Mouse (Mus musculus) kidney, adult 2 months (tissue): Measurements from ENCODE around the gene Ube2o.

Experiments used
- CTCF ChIP-seq: fragments of 200-500 bp; conservative IDR thresholded peaks from 2 replicates; pipeline ENCODE4 v1.5.1; 2011; ENCODE audit warnings: low read depth, mild to moderate bottlenecking, control low read depth, low read length, moderate library complexity, mixed read lengths; ENCODE audit not compliant: insufficient read depth, insufficient read length
- POLR2A ChIP-seq: fragments of 200-500 bp; IDR thresholded peaks from one replicate; pipeline ENCODE4 v1.6.1; 2011; ENCODE audit warnings: low read depth, low read length, control low read depth

DNA sequence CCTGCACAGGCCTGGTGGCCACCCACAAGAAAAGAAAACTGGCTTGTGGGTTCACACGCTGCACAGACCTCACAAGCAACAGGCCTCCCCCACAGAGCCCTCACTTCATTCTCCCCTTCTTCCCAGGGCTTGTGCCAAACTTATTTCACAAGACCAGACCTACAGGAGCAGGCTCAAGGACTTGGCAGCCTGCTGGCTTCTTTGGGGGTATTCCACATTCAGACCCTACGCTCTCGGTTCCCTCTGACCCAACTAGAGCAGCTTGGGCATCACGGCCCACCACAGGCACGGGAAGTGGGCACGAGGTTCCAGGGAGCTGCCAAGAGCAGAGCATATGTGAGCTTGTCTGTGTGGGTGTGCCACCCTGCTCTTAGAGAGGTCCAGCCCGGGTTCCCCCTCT lies 36.4 kb upstream of the Ube2o start:
- no peak for TF ChIP-seq POLR2A
- TF ChIP-seq CTCF: no peak
